Mouse (Mus musculus) thymus, postnatal 0 days (tissue): ENCODE measurements around the gene Cfap73. TPM values are rescaled to one million over a fixed set of nuclear protein-coding genes. Genes with fewer than 3 reads are reported as not detected.

Source experiments
- DNase-seq: peaks from one replicate; pipeline ENCODE4 v3.0.0-alpha.2; 2015; ENCODE audit warnings: low spot score
- polyA plus RNA-seq: library from polyadenylated mRNA; unstranded; fragments of >200 nt; fragmentation: Nextera tagmentation; extraction: Ambion mirVana; gene quantifications from 2 replicates; pipeline ENCODE4 v1.2.1, GENCODE M21; 2015

Cfap73 gene
- polyA plus RNA-seq = 0.23 and 0.30 TPM in 2 replicates

DNA sequence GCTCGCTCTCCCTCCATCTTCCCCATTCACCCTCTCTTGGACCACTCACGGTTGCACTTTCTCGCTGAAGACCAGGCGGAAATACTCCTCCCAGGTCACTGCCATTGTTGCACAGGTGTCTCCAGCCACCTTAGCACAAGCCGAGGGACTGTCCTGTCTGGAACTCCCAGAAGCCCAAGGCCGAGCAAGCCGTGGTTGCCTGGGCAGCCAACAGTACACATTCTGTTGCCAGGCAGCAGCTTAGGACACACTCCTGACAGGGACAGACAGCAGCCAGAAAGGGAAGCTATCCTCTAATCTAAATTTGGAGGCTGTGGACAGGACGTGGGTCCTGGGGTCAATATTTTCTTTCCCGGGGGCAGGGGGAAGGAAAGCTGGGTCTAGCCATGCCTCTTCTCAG, at the start of gene Cfap73:
Cfap73 (minus strand) TSS at position 105 of the 400 bp plus-strand sequence.
- DNase-seq = no peak

- DNase-seq = peak; percentile 68
Observed at GRCm38 (mm10) chr5:120682982-120683771, 49.1 kb upstream of the Cfap73 start.

- DNase-seq = no peak
Observed at GRCm38 (mm10) chr5:120680918-120681317, 46.9 kb upstream of the Cfap73 start.

DNA sequence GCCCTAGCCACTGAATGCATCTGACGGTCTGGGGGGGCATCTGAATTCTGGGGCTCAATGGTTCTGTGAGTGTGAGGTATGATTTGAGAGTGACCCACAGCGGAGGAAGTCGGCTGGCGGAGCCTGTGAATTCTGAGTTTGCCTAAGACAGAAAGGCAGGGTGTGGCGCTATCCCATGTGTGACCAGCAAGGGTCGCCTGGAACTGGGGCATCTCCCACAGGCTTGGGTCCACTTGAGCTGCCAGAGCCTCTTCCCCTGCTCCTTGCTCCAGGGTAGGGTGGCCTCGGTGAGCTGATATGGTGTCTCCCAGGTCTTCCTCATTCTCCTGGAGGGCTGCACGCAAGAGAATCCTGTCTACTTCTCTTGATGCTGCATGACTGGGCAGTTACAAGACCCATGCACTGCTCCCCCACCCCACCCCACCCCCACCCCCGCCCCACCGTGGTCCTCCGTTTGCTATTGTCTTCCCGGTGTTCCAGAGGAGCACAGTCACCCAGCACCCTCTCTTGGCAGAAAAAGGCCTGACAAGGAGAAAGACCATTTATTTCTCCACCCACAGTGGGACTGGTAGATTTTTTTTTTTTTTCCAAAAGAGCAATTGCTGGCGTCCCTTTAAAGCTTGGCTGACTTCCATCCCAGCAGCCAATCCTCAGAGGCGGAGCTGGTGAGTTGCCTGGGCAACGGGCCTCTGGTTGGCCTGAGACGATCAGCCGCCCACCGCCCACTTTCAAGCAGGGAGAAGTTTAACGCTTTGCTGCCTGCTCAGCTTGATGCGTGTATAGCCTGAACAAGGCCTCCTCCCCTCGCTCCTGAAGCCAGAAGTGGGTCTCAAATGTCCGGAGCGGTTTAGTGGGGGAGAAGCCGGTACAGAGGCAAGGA, 45.9 kb upstream of the Cfap73 start:
- peak; percentile 77 for DNase-seq

GRCm38 (mm10) chr5:120677516-120677915, 43.5 kb upstream of the Cfap73 start:
- peak; percentile 56 for DNase-seq

DNA sequence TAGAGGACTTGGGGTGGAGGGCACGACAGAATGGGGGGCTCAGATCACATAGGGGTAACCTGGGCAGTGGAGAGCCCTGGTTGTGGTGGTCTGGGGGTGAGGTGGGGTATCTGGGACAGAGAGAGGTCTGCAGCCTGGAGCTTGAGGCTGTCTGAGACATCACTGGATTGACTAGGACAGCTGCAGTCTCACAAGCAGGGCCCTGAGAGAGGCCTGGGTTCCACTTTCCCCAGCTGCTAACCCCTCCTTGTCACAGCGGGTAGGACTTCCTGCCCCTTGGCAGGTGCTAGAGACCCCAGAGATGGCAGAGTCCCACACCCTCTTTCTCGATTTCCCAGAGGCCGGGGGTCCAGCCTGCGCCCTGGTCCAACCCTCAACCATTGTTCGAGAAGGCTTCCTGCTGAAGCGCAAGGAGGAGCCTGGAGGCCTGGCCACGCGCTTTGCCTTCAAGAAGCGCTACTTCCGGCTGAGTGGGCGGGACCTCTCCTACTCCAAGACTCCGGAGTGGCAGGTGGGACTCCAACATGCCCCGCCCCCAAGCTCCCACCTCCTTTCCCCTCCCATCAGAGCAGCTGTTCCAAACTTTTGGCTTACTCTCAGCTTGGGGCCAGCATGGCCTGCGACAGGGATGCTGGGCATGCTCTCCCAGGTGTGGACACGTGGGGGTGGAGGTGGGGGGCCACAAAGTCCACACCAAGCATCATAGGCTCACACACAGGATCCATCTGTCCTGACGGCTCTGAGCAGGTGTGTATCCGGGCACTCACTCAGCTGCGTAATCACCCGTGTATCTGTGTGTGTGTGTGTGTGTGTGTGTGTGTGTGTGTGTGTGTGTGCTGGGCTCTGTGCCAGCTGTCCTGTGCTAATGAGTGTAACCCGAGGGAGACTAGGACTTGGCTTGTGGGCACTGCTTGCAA, 40.5 kb upstream of the Cfap73 start:
- DNase-seq = peak; percentile 81

DNA sequence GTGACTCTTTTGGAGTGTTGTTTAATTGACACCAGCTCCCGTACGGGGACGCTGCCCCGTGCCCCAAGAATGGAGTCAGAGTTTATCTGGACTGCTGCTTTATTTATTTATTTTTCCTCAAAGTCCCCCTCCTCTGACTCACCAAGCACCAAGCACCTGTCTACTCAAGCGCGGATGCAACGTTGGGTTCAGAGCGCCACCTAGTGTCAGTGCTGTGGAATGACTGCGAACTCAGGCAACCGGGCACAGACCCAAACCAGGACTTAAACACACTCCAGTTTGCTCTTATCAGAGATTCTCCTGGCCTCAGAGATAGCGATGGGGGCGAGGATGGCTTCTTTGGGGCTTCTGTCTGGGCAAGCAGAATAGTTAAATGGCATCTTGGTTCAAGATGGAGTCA, 39.6 kb upstream of the Cfap73 start:
- DNase-seq = peak; percentile 85

GRCm38 (mm10) chr5:120671865-120672264, 37.8 kb upstream of the Cfap73 start:
- DNase-seq = no peak

DNA sequence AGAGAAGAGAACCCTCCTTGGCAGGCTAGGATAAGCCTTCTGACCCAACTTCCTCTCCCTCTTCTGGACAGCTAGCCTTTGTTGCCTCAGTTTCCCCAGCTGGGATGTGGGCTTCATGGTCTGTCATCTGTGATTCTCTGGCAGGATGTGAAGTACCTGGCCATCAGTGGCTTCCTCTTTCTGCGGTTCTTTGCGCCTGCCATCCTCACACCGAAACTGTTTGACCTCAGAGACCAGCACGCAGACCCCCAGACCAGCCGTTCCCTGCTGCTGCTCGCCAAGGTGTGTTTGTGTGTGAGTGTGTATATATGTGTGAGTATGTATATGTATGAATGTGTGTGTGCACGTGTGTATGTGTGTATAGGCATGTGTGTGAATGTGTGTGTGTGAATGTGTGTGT, 36.1 kb upstream of the Cfap73 start:
- no peak for DNase-seq

- DNase-seq = no peak
Observed at GRCm38 (mm10) chr5:120668761-120669160, 34.7 kb upstream of the Cfap73 start.

GRCm38 (mm10) chr5:120664888-120665287, 30.9 kb upstream of the Cfap73 start:
- DNase-seq = no peak

DNA sequence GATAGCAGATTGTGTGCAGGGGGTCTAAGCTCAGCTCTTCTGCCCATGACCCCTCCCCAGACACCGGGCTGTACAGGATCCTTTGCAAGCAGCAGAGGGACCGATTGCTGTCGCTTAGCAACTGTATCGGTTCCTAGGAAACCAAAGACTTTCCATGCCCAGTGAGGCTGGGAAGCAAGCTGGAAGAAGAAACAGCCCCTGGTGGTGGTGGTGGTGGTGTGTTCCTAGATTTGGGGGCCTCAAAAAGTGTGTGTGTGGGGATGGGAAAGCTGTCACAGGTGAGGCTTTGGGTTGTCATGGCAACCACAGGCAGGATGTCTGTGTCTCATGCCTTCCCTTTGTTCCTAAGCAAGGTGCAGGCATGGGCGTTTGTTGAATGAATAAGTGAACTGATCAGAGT, 26.8 kb upstream of the Cfap73 start:
- peak; percentile 51 for DNase-seq

DNA sequence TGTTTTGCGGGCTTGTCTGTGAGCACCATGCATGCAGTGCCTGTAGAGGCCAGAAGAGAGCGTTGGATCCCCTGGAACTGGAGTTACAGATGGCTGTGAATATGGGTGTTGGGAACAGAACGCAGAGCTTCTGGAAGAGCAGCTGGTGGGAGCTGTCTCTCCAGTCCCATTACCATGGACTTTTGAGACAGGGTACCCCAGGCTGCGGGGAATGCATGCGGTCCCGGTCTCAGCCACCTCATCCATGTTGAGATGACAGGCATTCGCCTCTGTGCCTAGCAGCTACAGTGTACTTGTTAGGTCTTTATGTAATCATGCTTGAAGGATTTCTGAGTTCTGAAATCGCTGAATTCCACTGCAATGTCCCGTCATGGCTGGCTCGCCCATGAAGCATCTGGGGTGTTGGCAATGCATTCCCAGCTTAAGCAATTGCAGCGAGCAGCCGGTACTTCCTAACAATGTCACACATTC, 22.3 kb upstream of the Cfap73 start:
- no peak for DNase-seq

DNA sequence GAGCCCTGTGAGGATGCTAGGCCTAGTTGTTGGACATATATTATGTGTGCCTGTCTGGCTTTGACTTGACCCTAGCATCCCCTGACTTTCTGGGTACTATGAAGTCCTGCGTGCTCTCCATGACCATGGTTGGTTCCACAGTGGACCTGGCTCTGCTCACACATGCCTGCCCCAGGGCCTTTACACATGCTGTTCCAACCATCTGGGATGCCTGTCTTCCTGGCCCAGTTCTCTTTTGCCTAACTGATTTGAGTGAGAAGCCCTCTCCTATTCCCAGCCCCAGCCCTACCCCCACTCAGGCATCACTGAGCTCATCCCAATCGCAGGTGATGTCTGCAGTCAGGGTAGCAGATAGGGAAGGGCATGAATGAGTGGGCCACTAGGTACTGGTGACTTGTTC, 19.8 kb upstream of the Cfap73 start:
- no peak for DNase-seq

DNA sequence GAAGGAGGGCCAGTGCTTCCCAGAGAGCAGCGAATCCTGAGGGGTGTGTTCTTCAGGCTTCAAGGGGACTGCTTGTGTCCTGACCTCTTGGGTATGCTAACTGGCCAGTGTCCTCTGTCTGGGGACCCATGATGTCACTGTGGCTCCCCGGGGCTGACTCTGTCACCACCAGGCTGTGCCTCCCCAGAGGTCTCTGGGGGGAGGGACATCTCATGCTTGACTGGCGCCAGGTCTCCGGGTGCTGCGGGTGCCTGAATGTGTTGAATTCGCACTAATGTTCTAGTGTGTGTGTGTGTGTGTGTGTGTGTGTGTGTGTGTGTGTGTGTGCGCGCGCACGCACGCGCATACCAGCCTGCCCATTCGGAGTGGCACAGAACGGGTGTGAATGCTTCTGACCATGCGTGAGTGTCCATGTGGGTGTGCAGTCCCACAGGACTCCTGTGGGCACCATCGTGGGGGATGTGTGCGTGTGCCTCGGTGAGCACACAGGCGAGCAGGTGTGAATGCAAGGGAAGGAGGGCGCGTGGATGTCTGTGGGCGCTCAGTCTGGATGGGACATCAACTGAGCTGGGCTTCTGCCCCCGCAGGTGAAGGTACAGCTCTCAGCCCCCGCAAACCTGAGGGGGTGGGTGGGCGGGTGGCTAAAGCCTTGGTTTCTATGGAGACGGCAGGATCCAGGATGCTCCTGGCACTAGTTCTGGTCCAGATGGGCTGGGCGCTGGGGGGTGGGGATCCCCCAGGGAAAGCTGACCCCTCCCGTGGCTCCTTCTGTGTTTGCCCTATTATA, 19.1 kb upstream of the Cfap73 start:
- DNase-seq = no peak

DNA sequence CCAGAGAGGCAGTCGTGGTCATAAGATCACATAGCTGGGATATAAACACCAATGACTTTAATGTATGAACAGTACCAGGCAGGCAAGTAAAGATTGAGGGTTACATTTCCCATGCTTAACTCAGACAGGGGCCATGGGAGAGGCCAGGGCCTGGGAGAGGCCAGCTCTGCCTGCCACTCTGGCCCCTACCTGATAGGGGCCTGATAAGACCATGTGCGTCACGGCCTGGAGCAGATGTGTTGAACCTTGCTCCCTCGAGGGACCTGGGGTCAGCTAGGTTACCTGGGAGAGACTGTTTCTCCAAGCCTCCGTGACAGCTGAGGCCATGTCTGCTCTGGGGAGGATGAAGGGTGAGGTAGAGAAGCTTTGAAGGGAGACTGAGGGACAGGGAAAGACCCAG, 17.2 kb upstream of the Cfap73 start:
- DNase-seq = no peak

- DNase-seq = no peak
Observed at GRCm38 (mm10) chr5:120649938-120650337, 15.9 kb upstream of the Cfap73 start.

GRCm38 (mm10) chr5:120649374-120649933, 15.4 kb upstream of the Cfap73 start:
- peak; percentile 67 for DNase-seq

DNA sequence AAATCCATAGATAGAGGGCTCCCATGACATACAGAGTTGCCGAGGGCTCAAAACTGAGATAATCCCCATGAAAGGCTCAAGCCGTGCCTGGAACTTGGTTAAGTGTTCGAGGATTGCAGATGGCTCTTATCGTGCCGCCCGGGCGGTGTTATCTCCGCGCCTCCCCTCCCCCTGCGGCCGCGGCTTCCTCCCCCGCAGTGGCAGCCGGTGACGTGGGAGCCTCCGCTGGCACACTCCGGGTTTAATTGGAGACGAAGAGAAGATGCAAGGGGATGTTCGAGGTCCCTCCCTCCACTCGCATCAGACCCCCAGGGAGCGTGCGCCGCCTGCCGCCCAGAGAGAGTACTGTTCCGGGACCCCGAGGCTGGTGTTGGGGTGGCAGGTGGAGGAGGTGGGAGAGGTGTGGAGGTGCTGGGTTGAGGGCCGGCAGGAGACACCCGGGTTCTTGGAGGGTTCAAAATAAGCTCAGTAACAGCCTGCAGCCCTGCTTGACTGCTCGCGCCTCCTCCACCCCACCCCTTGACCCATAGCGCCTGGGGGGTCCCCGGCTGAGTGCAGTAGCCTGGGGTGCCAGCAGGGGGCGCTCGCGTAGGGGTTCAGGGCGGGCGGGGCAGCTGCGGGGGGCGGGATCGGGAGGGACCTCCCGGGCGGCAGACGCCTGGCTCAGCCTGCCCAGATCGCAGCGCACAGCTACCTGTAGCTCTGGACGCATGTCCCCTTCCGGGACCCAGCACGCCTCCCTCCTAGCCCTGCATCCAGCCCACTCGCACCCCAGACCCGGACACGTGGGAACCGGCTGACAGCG, 14.7 kb upstream of the Cfap73 start, which contains the start of gene Rasal1:
Rasal1 (plus strand) TSS at position 244 of the 805 bp plus-strand sequence.
- peak; percentile 95 for DNase-seq
